In genomic region chr12:85758741-85759140, GRCm38 (mm10) we compare ENCODE assay signal across 22 mouse cellular contexts. TPM values are rescaled to one million over a fixed set of nuclear protein-coding genes. Genes with fewer than 3 reads are reported as not detected.
DNase-seq lines count a peak whose midpoint lies in the region; ATAC-seq and TF ChIP-seq lines count a peak whose summit lies in the region.
"Had no signal": no experiment of that assay in that cellular context is flagged by ENCODE, and none has a peak within 500 bp of the region (broad histone marks: within the 10 kb centered on the region; RNA-seq: fewer than 3 reads in every experiment).

No protein-coding gene starts in this region.

- no peak overlapping the region for H3K4me2 ChIP-seq in kidney, embryonic 16.5 days (replicated peaks; ENCODE audit: low read depth, low read length)
- 0 out of 2 replicates have a peak overlapping the region, but pooled peaks have one; percentile 6 for H3K4me2 ChIP-seq in intestine, postnatal 0 days (replicated peaks; ENCODE audit: low read depth)
- H3K4me2 ChIP-seq: forebrain, embryonic 15.5 days; heart, embryonic 15.5 days; liver, embryonic 13.5 days; midbrain, embryonic 11.5 days; neural tube, embryonic 12.5 days had no signal

- no peak overlapping the region for H3K9ac ChIP-seq in kidney, embryonic 16.5 days (replicated peaks; ENCODE audit: low read length)
- H3K9ac ChIP-seq in intestine, postnatal 0 days (ENCODE audit: low read depth, low read length) = no peak overlapping the region
- H3K9ac ChIP-seq: forebrain, embryonic 15.5 days; heart, embryonic 15.5 days; liver, embryonic 13.5 days; neural tube, embryonic 12.5 days had no signal

- no peak for TF ChIP-seq CTCF in intestine, postnatal 0 days (IDR thresholded peaks at IDR 0.05; ENCODE audit: low read depth)

- no peaks in the 10 kb centered on the region for H3K27me3 ChIP-seq in kidney, embryonic 16.5 days (ENCODE audit: insufficient read depth, low read length)
- no peaks in the 10 kb centered on the region for H3K27me3 ChIP-seq in intestine, postnatal 0 days (replicated peaks; ENCODE audit: control insufficient read depth, insufficient read depth, low read length)
- H3K27me3 ChIP-seq: forebrain, embryonic 15.5 days; heart, embryonic 15.5 days; liver, embryonic 13.5 days; neural tube, embryonic 12.5 days had no signal

- no peaks in the 10 kb centered on the region for H3K9me3 ChIP-seq in kidney, embryonic 16.5 days (ENCODE audit: low read length)
- H3K9me3 ChIP-seq in intestine, postnatal 0 days (ENCODE audit: control insufficient read depth) = no peaks in the 10 kb centered on the region
- H3K9me3 ChIP-seq: forebrain, embryonic 15.5 days; heart, embryonic 15.5 days; limb, embryonic 10.5 days; liver, embryonic 13.5 days; neural tube, embryonic 12.5 days had no signal

- no peak overlapping the region for H3K4me3 ChIP-seq in kidney, embryonic 16.5 days (ENCODE audit: low read length)
- no peak overlapping the region for H3K4me3 ChIP-seq in intestine, postnatal 0 days (ENCODE audit: low read depth, low read length)
- H3K4me3 ChIP-seq: erythroblast, embryonic 14.5 days; forebrain, embryonic 15.5 days; heart, embryonic 15.5 days; layer of hippocampus, adult 2 months; limb, embryonic 10.5 days; liver, embryonic 13.5 days; neural tube, embryonic 12.5 days had no signal

- H3K4me1 ChIP-seq in kidney, embryonic 16.5 days (ENCODE audit: insufficient read depth, low read length) = 0 out of 2 replicates have a peak, but pooled peaks cover 4% of the 10 kb centered on the region
- no peaks in the 10 kb centered on the region; the same call in 1 of the 2 replicates for H3K4me1 ChIP-seq in intestine, postnatal 0 days (replicated peaks; ENCODE audit: control insufficient read depth, insufficient read depth, low read length)
- H3K4me1 ChIP-seq: forebrain, embryonic 15.5 days; limb, embryonic 10.5 days; liver, embryonic 13.5 days; neural tube, embryonic 12.5 days had no signal

- no peak overlapping the region for H3K27ac ChIP-seq in kidney, embryonic 16.5 days (ENCODE audit: low read length)
- H3K27ac ChIP-seq in intestine, postnatal 0 days (ENCODE audit: low read depth, low read length) = peak overlapping the region; percentile 64
- H3K27ac ChIP-seq: forebrain, embryonic 15.5 days; heart, embryonic 15.5 days; layer of hippocampus, adult 2 months; limb, embryonic 10.5 days; liver, embryonic 13.5 days; neural tube, embryonic 12.5 days; stomach, postnatal 0 days had no signal

- no peak for ATAC-seq in kidney, embryonic 16.5 days (ENCODE audit: low FRiP score, low TSS enrichment)
- ATAC-seq in intestine, postnatal 0 days = peak; percentile 59
- no peak for ATAC-seq in granulocyte monocyte progenitor cell, adult 5-6 weeks (replicated peaks; ENCODE audit: poor library complexity, severe bottlenecking)
- ATAC-seq: forebrain, embryonic 15.5 days had no signal

- WGBS in kidney, embryonic 16.5 days = 61% methylated on average over 8 of the region's 8 CpGs
- 56% methylated on average over 8 of the region's 8 CpGs for WGBS in intestine, postnatal 0 days

- peak; percentile 65 for DNase-seq in kidney, adult 18-20 months
- DNase-seq in adrenal gland, postnatal 10 days = peak; percentile 53
- peak; percentile 37 for DNase-seq in lung, postnatal 25 days (ENCODE audit: low spot score)
- DNase-seq in layer of hippocampus, postnatal 36 days = no peak
- DNase-seq: B cell, adult 2 months; cerebellum, adult 18-20 months; heart, adult 18-20 months; liver, embryonic 13.5 days; right cerebral cortex, postnatal 14 days; thymus, postnatal 25 days had no signal

- no peaks in the 10 kb centered on the region for H3K36me3 ChIP-seq in kidney, embryonic 16.5 days (ENCODE audit: insufficient read depth, low read length)
- H3K36me3 ChIP-seq in intestine, postnatal 0 days (ENCODE audit: control insufficient read depth, insufficient read depth) = no peaks in the 10 kb centered on the region
- H3K36me3 ChIP-seq: forebrain, embryonic 15.5 days; heart, embryonic 15.5 days; limb, embryonic 10.5 days; liver, embryonic 13.5 days; neural tube, embryonic 12.5 days had no signal

RNA-seq across cellular contexts. Expression of gene Flvcr2, which starts 12.4 kb away (rescaled TPM):
- 6.2 and 7.1 TPM in 2 replicates for polyA plus RNA-seq in kidney, embryonic 16.5 days (2015; fragmentation: Nextera tagmentation; extraction: Ambion mirVana)
- total RNA-seq in adrenal gland, postnatal 10 days (2021) = 1 to 10 TPM; 5.2 to 7.1 TPM
- polyA plus RNA-seq in intestine, postnatal 0 days (2015; fragmentation: Nextera tagmentation; extraction: Ambion mirVana) = 12.2 and 14.9 TPM in 2 replicates
- total RNA-seq in layer of hippocampus, postnatal 36 days (2021) = 1 to 10 TPM; 1.8 to 2.6 TPM
- not detected in 2 replicates for total RNA-seq in granulocyte monocyte progenitor cell, adult 5-6 weeks (2014; fragmentation: Nextera tagmentation)
- not detected in 2 replicates for total RNA-seq in granulocyte monocyte progenitor cell, adult 5-6 weeks (2017)
- total RNA-seq: monocyte, adult 5-6 weeks had no signal
- polyA plus RNA-seq: erythroblast, embryonic 14.5 days had no signal

Comparison
In these comparisons a context has a peak if more than half of its experiments do, and no peak if none do; other contexts are left out.
1. DNase-seq: peak in kidney, adult 18-20 months (single experiment), adrenal gland, postnatal 10 days (single experiment) and lung, postnatal 25 days (single experiment); none in layer of hippocampus, postnatal 36 days (0 of 2).